Mouse (Mus musculus) MEL (cell line): ENCODE data around the gene Agtr1a.

Experiments used
- CTCF ChIP-seq, 3 experiments: IDR thresholded peaks in 2 of 3; conservative IDR thresholded peaks in 1 of 3; 2 replicates each; pipeline ENCODE4 v1.5.1; 2011 to 2012; ENCODE audit warnings: low read length in 3 of 3, low read depth in 2 of 3, mild to moderate bottlenecking in 2 of 3, improper control_type of control experiment in 1 of 3, inconsistent platforms in 1 of 3, mixed read lengths in 1 of 3, moderate library complexity in 1 of 3; ENCODE audit not compliant: control insufficient read depth in 1 of 3, insufficient read depth in 1 of 3, poor library complexity in 1 of 3, severe bottlenecking in 1 of 3
- GATA1 ChIP-seq: IDR thresholded peaks from 2 replicates; pipeline ENCODE4 v1.6.1; 2011; ENCODE audit warnings: low read depth, low read length, improper control_type of control experiment
- JUND ChIP-seq: IDR thresholded peaks from 2 replicates; pipeline ENCODE4 v1.6.1; 2011; ENCODE audit warnings: low read depth, mild to moderate bottlenecking, improper control_type of control experiment, low read length
- KAT2A ChIP-seq: conservative IDR thresholded peaks from 2 replicates; pipeline ENCODE4 v1.6.1; 2012; ENCODE audit warnings: low read depth, low read length, improper control_type of control experiment, inconsistent platforms
- MAFK ChIP-seq: IDR thresholded peaks from 2 replicates; pipeline ENCODE4 v1.6.1; 2011; ENCODE audit warnings: low read depth, mild to moderate bottlenecking, low read length, improper control_type of control experiment, borderline replicate concordance
- MEF2A ChIP-seq: IDR thresholded peaks from 2 replicates; pipeline ENCODE4 v1.6.1; 2014; ENCODE audit warnings: low read depth, mild to moderate bottlenecking, inconsistent platforms, low read length, improper control_type of control experiment; ENCODE audit not compliant: poor library complexity, insufficient replicate concordance, severe bottlenecking; ENCODE audit errors: extremely low read depth
- MXI1 ChIP-seq: IDR thresholded peaks from 2 replicates; pipeline ENCODE4 v1.6.1; 2011; ENCODE audit warnings: mild to moderate bottlenecking, low read depth, low read length, improper control_type of control experiment
- POLR2A ChIP-seq, 2 experiments: IDR thresholded peaks; 2 replicates each; pipeline ENCODE4 v1.6.1; 2011 to 2012; ENCODE audit warnings: low read length in 2 of 2, mild to moderate bottlenecking in 2 of 2, control low read depth in 1 of 2, improper control_type of control experiment in 1 of 2, low read depth in 1 of 2, moderate library complexity in 1 of 2; ENCODE audit not compliant: control insufficient read depth in 1 of 2, insufficient read depth in 1 of 2, poor library complexity in 1 of 2
- POLR2AphosphoS5 ChIP-seq: IDR thresholded peaks from 2 replicates; pipeline ENCODE4 v1.6.1; 2012; ENCODE audit warnings: low read depth, borderline replicate concordance, mild to moderate bottlenecking, inconsistent platforms, low read length, moderate library complexity, mixed read lengths
- RAD21 ChIP-seq: IDR thresholded peaks from 2 replicates; pipeline ENCODE4 v1.6.1; 2011; ENCODE audit warnings: mild to moderate bottlenecking, low read depth, low read length, improper control_type of control experiment
- RCOR1 ChIP-seq: IDR thresholded peaks from 2 replicates; pipeline ENCODE4 v1.6.1; 2012; ENCODE audit warnings: low read depth, mild to moderate bottlenecking, inconsistent platforms, low read length, improper control_type of control experiment
- UBTF ChIP-seq: IDR thresholded peaks from 2 replicates; pipeline ENCODE4 v1.6.1; 2012; ENCODE audit warnings: low read depth, mild to moderate bottlenecking, inconsistent platforms, low read length, improper control_type of control experiment, moderate library complexity, borderline replicate concordance; ENCODE audit not compliant: insufficient read depth
- USF1 ChIP-seq: IDR thresholded peaks from 2 replicates; pipeline ENCODE4 v1.6.1; 2014; ENCODE audit warnings: low read depth, mild to moderate bottlenecking, inconsistent platforms, low read length, improper control_type of control experiment, moderate library complexity
- ZMIZ1 ChIP-seq: IDR thresholded peaks from 2 replicates; pipeline ENCODE4 v1.6.1; 2012; ENCODE audit warnings: low read depth, mild to moderate bottlenecking, inconsistent platforms, low read length, improper control_type of control experiment, moderate library complexity

GRCm38 (mm10) chr13:30310221-30310620, 26.0 kb upstream of the Agtr1a start:
- TF ChIP-seq POLR2AphosphoS5 = no peak
- TF ChIP-seq POLR2A (IDR thresholded peaks at IDR 0.05; ENCODE audit: control insufficient read depth in 1 of 2, insufficient read depth in 1 of 2, low read depth in 1 of 2, low read length in 2 of 2, poor library complexity in 1 of 2) = no peak
- TF ChIP-seq RCOR1 = no peak
- TF ChIP-seq UBTF = no peak
- TF ChIP-seq MXI1 = no peak
- TF ChIP-seq ZMIZ1 = no peak
- TF ChIP-seq MAFK = no peak
- no peak for TF ChIP-seq JUND
- TF ChIP-seq KAT2A = no peak
- TF ChIP-seq CTCF (IDR thresholded peaks at IDR 0.05 in 2 of 3, conservative IDR thresholded peaks at IDR 0.05 in 1 of 3; ENCODE audit: control insufficient read depth in 1 of 3, insufficient read depth in 1 of 3, low read depth in 2 of 3, low read length in 3 of 3, poor library complexity in 1 of 3, severe bottlenecking in 1 of 3) = no peak
- TF ChIP-seq GATA1 = no peak
- TF ChIP-seq MEF2A = no peak
- no peak for TF ChIP-seq RAD21
- no peak for TF ChIP-seq USF1
